Mouse (Mus musculus) lung, embryonic 15.5 days (tissue): Measurements from ENCODE around the gene Rftn1. TPM values are rescaled to one million over a fixed set of nuclear protein-coding genes. Genes with fewer than 3 reads are reported as not detected.

ENCODE experiments used
- ATAC-seq: fragments of 200-750 bp; cut with Nextera tagmentation; 2 replicates; pipeline ENCODE4 v1.8.0; 2017; ENCODE audit warnings: moderate number of reproducible peaks, borderline replicate concordance; ENCODE audit not compliant: low FRiP score, low TSS enrichment; ENCODE audit errors: extremely low read depth
- H3K27ac ChIP-seq: fragments of 300-500 bp; sonication (generic); 2 replicates; pipeline ENCODE4 v1.5.1; 2015; ENCODE audit warnings: moderate library complexity, mild to moderate bottlenecking, inconsistent platforms
- H3K27me3 ChIP-seq: fragments of 300-500 bp; sonication (generic); 2 replicates; pipeline ENCODE4 v1.6.1; 2015; ENCODE audit warnings: inconsistent platforms
- H3K36me3 ChIP-seq: fragments of 300-500 bp; sonication (generic); 2 replicates; pipeline ENCODE4 v1.6.1; 2015; ENCODE audit warnings: inconsistent platforms
- H3K4me1 ChIP-seq: fragments of 300-500 bp; sonication (generic); 2 replicates; pipeline ENCODE4 v1.6.1; 2015; ENCODE audit warnings: inconsistent platforms
- H3K4me2 ChIP-seq: fragments of 300-500 bp; sonication (generic); 2 replicates; pipeline ENCODE4 v1.6.1; 2015; ENCODE audit warnings: inconsistent platforms, mild to moderate bottlenecking, moderate library complexity
- H3K4me3 ChIP-seq: fragments of 300-500 bp; sonication (generic); 2 replicates; pipeline ENCODE4 v1.5.1; 2015; ENCODE audit warnings: mild to moderate bottlenecking, inconsistent platforms
- H3K9ac ChIP-seq: fragments of 300-500 bp; sonication (generic); 2 replicates; pipeline ENCODE4 v1.6.1; 2015; ENCODE audit warnings: inconsistent platforms
- H3K9me3 ChIP-seq: fragments of 300-500 bp; sonication (generic); 2 replicates; pipeline ENCODE4 v1.6.1; 2016; ENCODE audit warnings: inconsistent platforms
- WGBS: fragments of 180-500 bp; shearing (Covaris S2); methylation state at CpG from one replicate; pipeline ENCODE4 v1.1.7; 2015; 5-methylcytosine and 5-hydroxymethylcytosine counted together
- polyA plus RNA-seq: library from polyadenylated mRNA; unstranded; fragments of >200 nt; fragmentation: Nextera tagmentation; extraction: Ambion mirVana; gene quantifications from 2 replicates; pipeline ENCODE4 v1.2.1, GENCODE M21; 2015

Gene Rftn1
- polyA plus RNA-seq, 1 experiment from 2014 or later, result 18.4 TPM

DNA sequence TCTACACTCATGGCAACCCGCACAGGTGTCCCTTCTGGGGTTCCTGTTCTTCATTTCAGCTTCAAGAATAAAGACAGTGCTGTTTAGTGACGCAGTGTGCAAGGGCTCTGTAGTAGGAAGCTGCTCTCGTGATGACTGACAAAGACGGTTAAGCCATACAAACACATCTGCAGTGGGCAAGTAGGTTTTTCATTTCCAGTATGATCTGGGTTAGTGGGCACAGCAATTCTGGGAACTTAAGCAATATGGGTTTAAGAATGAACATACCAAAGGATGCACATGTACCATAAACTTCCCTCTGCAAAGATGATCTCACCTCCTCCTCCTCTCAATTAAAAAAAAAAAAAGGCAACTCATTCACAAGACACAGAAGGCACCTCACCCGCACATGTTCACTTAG lies 92.6 kb downstream of the Rftn1 start:
- Histone ChIP-seq H3K27me3 (no peaks in the 10 kb centered on the region), H3K9ac (no peak overlapping the region), H3K4me1 (peaks cover 2% of the 10 kb centered on the region; the same call in 1 of the 2 replicates), H3K9me3 (no peaks in the 10 kb centered on the region), H3K4me3 (no peak overlapping the region), H3K36me3 (no peaks in the 10 kb centered on the region), H3K4me2 (no peak overlapping the region), H3K27ac (no peak overlapping the region)
- no peak for ATAC-seq
- WGBS, result 83% methylated on average over 5 of the region's 5 CpGs

- 89% methylated on average over 4 of the region's 4 CpGs for WGBS
- Histone ChIP-seq H3K4me3 (no peak overlapping the region), H3K36me3 (no peaks in the 10 kb centered on the region), H3K27me3 (no peaks in the 10 kb centered on the region), H3K27ac (no peak overlapping the region), H3K9ac (no peak overlapping the region), H3K9me3 (no peaks in the 10 kb centered on the region), H3K4me2 (no peak overlapping the region), H3K4me1 (peaks cover 9% of the 10 kb centered on the region)
- ATAC-seq, result no peak
Measured at GRCm38 (mm10) chr17:50096305-50096704, 94.2 kb downstream of the Rftn1 start.

- no peaks in the 10 kb centered on the region for H3K36me3 ChIP-seq
- no peak overlapping the region for H3K9ac ChIP-seq
- H3K9me3 ChIP-seq, result no peaks in the 10 kb centered on the region
- H3K27ac ChIP-seq, result no peak overlapping the region
- no peak overlapping the region for H3K4me3 ChIP-seq
- H3K4me2 ChIP-seq, result no peak overlapping the region
- H3K27me3 ChIP-seq, result no peaks in the 10 kb centered on the region
- H3K4me1 ChIP-seq, result peaks cover 9% of the 10 kb centered on the region
- no peak for ATAC-seq
Measured at GRCm38 (mm10) chr17:50094596-50094995, 95.9 kb downstream of the Rftn1 start.

GRCm38 (mm10) chr17:50094077-50094476 lies 96.4 kb downstream of the Rftn1 start:
- 0 out of 2 replicates have a peak, but pooled peaks have one; percentile 52 for ATAC-seq
- Histone ChIP-seq H3K9ac (no peak overlapping the region), H3K27me3 (no peaks in the 10 kb centered on the region), H3K4me3 (no peak overlapping the region), H3K9me3 (no peaks in the 10 kb centered on the region), H3K4me1 (peaks cover 9% of the 10 kb centered on the region), H3K36me3 (no peaks in the 10 kb centered on the region), H3K27ac (no peak overlapping the region), H3K4me2 (no peak overlapping the region)
- 70% methylated on average over 5 of the region's 5 CpGs for WGBS

DNA sequence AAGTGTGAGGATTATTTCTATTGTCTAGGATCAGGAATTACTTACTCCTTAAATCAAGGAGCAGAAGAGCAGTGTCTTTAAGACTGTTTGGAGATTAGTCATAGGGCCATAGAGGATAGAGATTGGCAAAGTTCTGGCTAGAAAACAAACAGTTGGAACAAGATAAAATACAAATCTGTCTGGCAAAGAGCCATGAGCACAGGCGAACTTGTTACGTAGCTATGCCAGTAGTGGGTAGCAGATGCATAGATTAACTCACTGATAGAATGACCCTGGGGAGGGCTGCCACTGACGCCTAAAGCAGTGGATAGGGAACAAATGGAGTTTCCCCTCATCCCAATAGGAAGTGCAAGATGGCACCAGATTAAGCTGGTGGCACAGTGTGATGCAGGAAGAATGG lies 97.1 kb downstream of the Rftn1 start:
- Histone ChIP-seq H3K27me3 (no peaks in the 10 kb centered on the region), H3K36me3 (no peaks in the 10 kb centered on the region), H3K4me1 (peaks cover 9% of the 10 kb centered on the region), H3K9me3 (no peaks in the 10 kb centered on the region), H3K9ac (no peak overlapping the region), H3K4me2 (no peak overlapping the region), H3K27ac (no peak overlapping the region), H3K4me3 (no peak overlapping the region)
- ATAC-seq, result no peak
- 43% methylated on average over 3 of the region's 3 CpGs for WGBS

- Histone ChIP-seq H3K36me3 (no peaks in the 10 kb centered on the region), H3K4me1 (peaks cover 9% of the 10 kb centered on the region), H3K9me3 (no peaks in the 10 kb centered on the region), H3K27me3 (no peaks in the 10 kb centered on the region), H3K27ac (no peak overlapping the region), H3K4me3 (no peak overlapping the region), H3K4me2 (no peak overlapping the region), H3K9ac (no peak overlapping the region)
- WGBS, result 80% methylated on average over 8 of the region's 8 CpGs
- ATAC-seq, result no peak
Measured at GRCm38 (mm10) chr17:50092848-50093247, 97.6 kb downstream of the Rftn1 start.

DNA sequence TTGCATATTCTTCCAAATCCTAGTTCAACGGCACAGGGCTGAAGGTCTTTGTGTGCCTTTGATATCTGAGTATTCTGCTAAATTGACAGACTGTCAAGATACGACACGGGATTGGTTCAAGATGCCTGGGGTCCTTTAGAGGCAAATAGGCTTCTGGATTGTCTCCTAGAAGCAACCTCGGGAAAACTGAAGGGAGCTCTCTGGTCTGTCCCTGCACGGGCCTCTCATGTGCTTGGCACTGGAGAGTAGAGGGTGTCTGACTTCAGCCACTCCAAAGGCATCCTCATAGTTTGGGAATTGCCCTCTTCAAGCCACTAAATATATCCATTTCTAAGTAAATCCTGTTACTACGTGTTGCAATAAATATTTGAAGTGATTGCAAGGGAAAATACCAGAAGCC lies 98.6 kb downstream of the Rftn1 start:
- Histone ChIP-seq H3K4me1 (peaks cover 9% of the 10 kb centered on the region), H3K36me3 (no peaks in the 10 kb centered on the region), H3K9me3 (no peaks in the 10 kb centered on the region), H3K4me2 (no peak overlapping the region), H3K4me3 (no peak overlapping the region), H3K27ac (peak overlapping the region; percentile 13; the same call in 1 of the 2 replicates), H3K27me3 (no peaks in the 10 kb centered on the region), H3K9ac (no peak overlapping the region)
- WGBS, result 44% methylated on average over 6 of the region's 6 CpGs
- no peak for ATAC-seq

- H3K27ac ChIP-seq, result no peak overlapping the region
- no peaks in the 10 kb centered on the region for H3K27me3 ChIP-seq
- peaks cover 9% of the 10 kb centered on the region for H3K4me1 ChIP-seq
- ATAC-seq, result no peak
- no peak overlapping the region for H3K4me2 ChIP-seq
- H3K4me3 ChIP-seq, result no peak overlapping the region
- WGBS, result 83% methylated on average over 8 of the region's 8 CpGs
- no peak overlapping the region for H3K9ac ChIP-seq
- no peaks in the 10 kb centered on the region for H3K9me3 ChIP-seq
- H3K36me3 ChIP-seq, result no peaks in the 10 kb centered on the region
Measured at GRCm38 (mm10) chr17:50089725-50090124, 100.7 kb downstream of the Rftn1 start.

- WGBS, result 82% methylated on average over 3 of the region's 3 CpGs
- Histone ChIP-seq H3K27ac (no peak overlapping the region), H3K9ac (no peak overlapping the region)
Measured at GRCm38 (mm10) chr17:50088054-50088453, 102.4 kb downstream of the Rftn1 start.

DNA sequence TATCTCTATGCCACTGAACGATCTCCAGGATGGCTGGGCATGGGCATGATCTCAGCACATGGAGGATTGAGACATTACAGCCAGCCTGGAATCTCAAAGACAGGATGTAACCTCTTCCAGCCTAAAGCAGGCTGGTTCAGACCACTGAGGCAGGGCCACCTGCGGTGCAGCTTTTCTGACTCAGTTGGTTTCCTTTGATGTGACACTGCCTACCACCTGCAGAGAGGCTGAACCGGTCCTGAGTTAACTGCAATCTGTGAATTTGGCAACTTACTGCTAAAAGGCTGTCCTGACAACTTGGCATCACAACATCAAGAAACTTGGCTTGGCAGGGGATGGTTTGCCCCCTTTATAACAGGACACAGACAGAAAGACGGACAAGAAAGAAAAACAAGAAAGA lies 103.6 kb downstream of the Rftn1 start:
- 58% methylated on average over 4 of the region's 4 CpGs for WGBS
- no peak overlapping the region for H3K4me2 ChIP-seq
- H3K9ac ChIP-seq, result no peak overlapping the region
- no peak for ATAC-seq
- peaks cover 3% of the 10 kb centered on the region; the same call in 1 of the 2 replicates for H3K4me1 ChIP-seq
- no peak overlapping the region for H3K27ac ChIP-seq
- H3K27me3 ChIP-seq, result no peaks in the 10 kb centered on the region
- H3K9me3 ChIP-seq, result no peaks in the 10 kb centered on the region
- H3K36me3 ChIP-seq, result no peaks in the 10 kb centered on the region
- H3K4me3 ChIP-seq, result no peak overlapping the region

More at GRCm38 (mm10) chr17:50088054-50088453, 102.4 kb downstream of the Rftn1 start:
- Histone ChIP-seq H3K9me3 (no peaks in the 10 kb centered on the region), H3K4me3 (no peak overlapping the region), H3K27me3 (no peaks in the 10 kb centered on the region), H3K4me2 (no peak overlapping the region), H3K4me1 (peaks cover 9% of the 10 kb centered on the region), H3K36me3 (no peaks in the 10 kb centered on the region)
- no peak for ATAC-seq

- no peaks in the 10 kb centered on the region for H3K4me1 ChIP-seq
- H3K27ac ChIP-seq, result no peak overlapping the region
Measured at GRCm38 (mm10) chr17:50084721-50085120, 105.8 kb downstream of the Rftn1 start.

GRCm38 (mm10) chr17:50083937-50084336 lies 106.5 kb downstream of the Rftn1 start:
- no peaks in the 10 kb centered on the region for H3K36me3 ChIP-seq
- H3K4me2 ChIP-seq, result no peak overlapping the region
- H3K27ac ChIP-seq, result no peak overlapping the region
- H3K9ac ChIP-seq, result no peak overlapping the region
- H3K9me3 ChIP-seq, result no peaks in the 10 kb centered on the region
- ATAC-seq, result no peak
- H3K4me1 ChIP-seq, result no peaks in the 10 kb centered on the region
- H3K27me3 ChIP-seq, result no peaks in the 10 kb centered on the region
- 84% methylated on average over 4 of the region's 4 CpGs for WGBS
- no peak overlapping the region for H3K4me3 ChIP-seq

More at GRCm38 (mm10) chr17:50084721-50085120, 105.8 kb downstream of the Rftn1 start:
- no peaks in the 10 kb centered on the region for H3K9me3 ChIP-seq
- no peaks in the 10 kb centered on the region for H3K27me3 ChIP-seq
- 79% methylated on average over 6 of the region's 6 CpGs for WGBS
- H3K36me3 ChIP-seq, result no peaks in the 10 kb centered on the region
- H3K4me3 ChIP-seq, result no peak overlapping the region
- ATAC-seq, result no peak
- H3K9ac ChIP-seq, result no peak overlapping the region
- H3K4me2 ChIP-seq, result no peak overlapping the region

GRCm38 (mm10) chr17:50082947-50083346 lies 107.5 kb downstream of the Rftn1 start:
- Histone ChIP-seq H3K4me3 (no peak overlapping the region), H3K4me1 (no peaks in the 10 kb centered on the region), H3K4me2 (no peak overlapping the region), H3K27me3 (no peaks in the 10 kb centered on the region), H3K9ac (no peak overlapping the region), H3K36me3 (no peaks in the 10 kb centered on the region), H3K27ac (no peak overlapping the region), H3K9me3 (no peaks in the 10 kb centered on the region)
- ATAC-seq, result no peak
- WGBS, result 78% methylated on average over 3 of the region's 3 CpGs
